Mouse (Mus musculus) cerebellum, adult 2 months (tissue): ENCODE measurements at regions not wholly inside any gene's neighbourhood (a gene's known extent, or its start where the extent isn't known, plus 50 kb on each side); places are given as distances from the start of the nearest gene placed in this dataset.
A peak's percentile ranks its signal among the peaks of the same experiment; 100 is the strongest.

Experiments
- DNase-seq, 2 experiments: peaks; one replicate each; pipeline ENCODE4 v3.0.0; 2021
- H3K27ac ChIP-seq: fragments of 200-500 bp; 2 replicates; pipeline ENCODE4 v1.5.1; 2012; ENCODE audit warnings: low read length, control low read depth, inconsistent platforms; ENCODE audit not compliant: insufficient read depth
- H3K27me3 ChIP-seq: fragments of 200-500 bp; 2 replicates; pipeline ENCODE4 v1.6.1; 2012; ENCODE audit warnings: inconsistent platforms, mild to moderate bottlenecking, low read length, moderate library complexity; ENCODE audit not compliant: control insufficient read depth, insufficient read depth
- H3K4me1 ChIP-seq: fragments of 200-500 bp; 2 replicates; pipeline ENCODE4 v1.6.1; 2011; ENCODE audit warnings: low read length; ENCODE audit not compliant: control insufficient read depth, insufficient read depth
- H3K4me3 ChIP-seq: fragments of 200-500 bp; replicated peaks from 2 replicates; pipeline ENCODE3; 2011; ENCODE audit warnings: mild to moderate bottlenecking, low read depth, low read length, control low read depth; ENCODE audit not compliant: insufficient read depth
- CTCF ChIP-seq: fragments of 200-500 bp; IDR thresholded peaks from 2 replicates; pipeline ENCODE4 v1.5.1; 2011; ENCODE audit warnings: low read depth, mild to moderate bottlenecking, control low read depth, low read length, moderate library complexity, borderline replicate concordance; ENCODE audit not compliant: insufficient read depth
- POLR2A ChIP-seq: fragments of 200-500 bp; IDR thresholded peaks from 2 replicates; pipeline ENCODE4 v1.6.1; 2011; ENCODE audit warnings: low read length, control low read depth, borderline replicate concordance; ENCODE audit not compliant: insufficient read depth
- WGBS: fragments of 180-500 bp; shearing (Covaris S2); methylation state at CpG from one replicate; pipeline ENCODE4 v1.1.7; 2018; 5-methylcytosine and 5-hydroxymethylcytosine counted together

DNA sequence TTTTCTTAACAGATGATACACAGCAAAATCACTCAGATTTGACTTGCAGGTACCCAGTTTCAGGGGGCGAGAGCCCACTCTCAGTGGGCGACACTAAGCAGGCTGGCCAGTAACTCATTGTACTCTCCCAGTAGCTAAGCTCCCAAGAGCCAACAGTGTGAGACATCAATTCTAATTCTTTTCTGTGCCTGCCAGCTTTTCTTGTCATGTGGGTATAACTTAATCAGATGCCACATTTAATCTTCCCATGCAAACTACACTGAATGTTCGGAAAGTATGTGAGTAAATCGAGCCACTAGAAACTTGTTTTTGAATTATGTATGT is 124.6 kb upstream of the Ubash3b start:
- Histone ChIP-seq H3K4me3 (no peak overlapping the region), H3K27ac (no peak overlapping the region), H3K4me1 (no peaks in the 10 kb centered on the region), H3K27me3 (no peaks in the 10 kb centered on the region; the same call in 1 of the 2 replicates)
- 22% methylated on average over 4 of the region's 4 CpGs for WGBS
- TF ChIP-seq CTCF (no peak), POLR2A (no peak)
- no peak for DNase-seq

- WGBS, result 14% methylated on average over 8 of the region's 8 CpGs
- no peaks in the 10 kb centered on the region; the same call in 1 of the 2 replicates for H3K27me3 ChIP-seq
- no peak for DNase-seq
- H3K4me3 ChIP-seq, result no peak overlapping the region
- H3K27ac ChIP-seq, result no peak overlapping the region
- TF ChIP-seq POLR2A, result no peak
- TF ChIP-seq CTCF, result no peak
- no peaks in the 10 kb centered on the region for H3K4me1 ChIP-seq
Observed at GRCm38 (mm10) chr9:41285266-41286144, 124.0 kb upstream of the Ubash3b start.

DNA sequence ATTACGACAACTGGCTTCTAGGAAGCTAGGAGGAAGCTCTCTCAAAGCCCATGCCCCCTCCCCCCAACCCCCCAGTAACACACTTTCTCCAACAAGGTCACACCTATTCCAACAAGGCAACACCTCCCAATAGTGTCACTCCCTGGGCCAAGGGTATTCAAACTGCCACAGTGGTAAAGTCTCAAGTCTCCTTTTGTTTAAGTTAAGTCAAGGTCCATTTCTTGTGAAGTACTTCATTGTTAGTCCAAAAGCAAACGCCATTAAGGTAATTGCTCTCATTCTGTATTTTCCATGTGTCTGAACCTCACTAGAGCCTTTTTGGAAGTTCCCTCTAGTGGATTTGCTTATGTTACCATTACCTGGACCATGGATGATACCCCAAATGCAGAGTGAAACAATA is 116.2 kb upstream of the Ubash3b start:
- no peak for DNase-seq
- H3K27me3 ChIP-seq, result no peaks in the 10 kb centered on the region; the same call in 1 of the 2 replicates
- no peak for TF ChIP-seq POLR2A
- no peak for TF ChIP-seq CTCF
- no peak overlapping the region for H3K4me3 ChIP-seq
- 91% methylated on average over 2 of the region's 2 CpGs for WGBS
- H3K4me1 ChIP-seq, result no peaks in the 10 kb centered on the region
- no peak overlapping the region for H3K27ac ChIP-seq

DNA sequence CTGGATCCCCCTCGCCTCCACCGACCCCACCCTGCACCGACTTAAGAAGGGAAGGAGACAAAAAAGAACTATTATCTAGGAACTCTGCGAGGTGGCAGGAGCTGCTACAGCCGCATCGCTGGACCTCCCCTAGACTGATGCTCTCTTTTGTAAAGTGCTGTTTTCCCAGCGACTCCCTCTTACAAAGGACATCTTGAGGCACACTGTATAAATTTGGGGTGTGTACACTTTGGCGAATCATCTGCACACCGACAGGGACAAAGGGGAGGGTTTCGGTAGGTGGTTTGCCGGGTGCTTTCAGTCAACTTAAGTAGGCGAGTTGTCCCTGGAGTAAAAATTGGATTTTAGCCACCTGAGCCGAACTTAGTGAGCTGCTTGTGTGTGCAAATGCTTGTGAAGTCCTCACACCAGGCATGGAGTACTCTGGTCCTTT is 112.4 kb upstream of the Ubash3b start:
- TF ChIP-seq CTCF (no peak), POLR2A (no peak)
- H3K4me3 ChIP-seq, result no peak overlapping the region
- H3K4me1 ChIP-seq, result no peaks in the 10 kb centered on the region
- H3K27ac ChIP-seq, result no peak overlapping the region
- WGBS, result 6% methylated on average over 13 of the region's 13 CpGs
- no peak for DNase-seq
- no peaks in the 10 kb centered on the region; the same call in 1 of the 2 replicates for H3K27me3 ChIP-seq

- no peak for DNase-seq
- TF ChIP-seq POLR2A (no peak), CTCF (no peak)
- Histone ChIP-seq H3K27ac (no peak overlapping the region), H3K4me1 (no peaks in the 10 kb centered on the region), H3K27me3 (no peaks in the 10 kb centered on the region; the same call in 1 of the 2 replicates), H3K4me3 (peak overlapping the region; percentile 28)
- WGBS, result 1% methylated on average over 18 of the region's 18 CpGs
Observed at GRCm38 (mm10) chr9:41273171-41273781, 111.8 kb upstream of the Ubash3b start.

- TF ChIP-seq CTCF, result no peak
- no peak for TF ChIP-seq POLR2A
- 19% methylated on average over 6 of the region's 6 CpGs for WGBS
- no peaks in the 10 kb centered on the region; the same call in 1 of the 2 replicates for H3K27me3 ChIP-seq
- H3K27ac ChIP-seq, result no peak overlapping the region
- DNase-seq, result no peak
- no peak overlapping the region for H3K4me3 ChIP-seq
- no peaks in the 10 kb centered on the region for H3K4me1 ChIP-seq
Observed at GRCm38 (mm10) chr9:41272596-41272995, 111.1 kb upstream of the Ubash3b start.

GRCm38 (mm10) chr9:41268112-41268511 is 106.6 kb upstream of the Ubash3b start:
- Histone ChIP-seq H3K4me1 (no peaks in the 10 kb centered on the region; the same call in 1 of the 2 replicates), H3K27ac (no peak overlapping the region), H3K27me3 (no peaks in the 10 kb centered on the region; the same call in 1 of the 2 replicates), H3K4me3 (no peak overlapping the region)
- WGBS, result 25% methylated on average over 3 of the region's 3 CpGs
- DNase-seq, result no peak
- no peak for TF ChIP-seq POLR2A
- no peak for TF ChIP-seq CTCF
